Mouse (Mus musculus) midbrain, embryonic 13.5 days (tissue): ENCODE data around the gene Jak1. TPM values are rescaled to one million over a fixed set of nuclear protein-coding genes. Genes with fewer than 3 reads are reported as not detected.

Experiments
- ATAC-seq: fragments of 200-750 bp; cut with Nextera tagmentation; 2 replicates; pipeline ENCODE4 v1.8.0; 2017; ENCODE audit warnings: mild to moderate bottlenecking, moderate TSS enrichment, moderate library complexity
- H3K27ac ChIP-seq: fragments of 300-500 bp; sonication (generic); 2 replicates; pipeline ENCODE4 v1.5.1; 2015; ENCODE audit warnings: inconsistent platforms, mild to moderate bottlenecking, moderate library complexity
- H3K27me3 ChIP-seq: fragments of 300-500 bp; sonication (generic); 2 replicates; pipeline ENCODE4 v1.6.1; 2015; ENCODE audit warnings: mild to moderate bottlenecking, inconsistent platforms
- H3K36me3 ChIP-seq: fragments of 300-500 bp; sonication (generic); 2 replicates; pipeline ENCODE4 v1.6.1; 2015; ENCODE audit warnings: mild to moderate bottlenecking, inconsistent platforms
- H3K4me1 ChIP-seq: fragments of 300-500 bp; sonication (generic); replicated peaks from 2 replicates; pipeline ENCODE4 v1.6.1; 2015; ENCODE audit warnings: inconsistent platforms
- H3K4me2 ChIP-seq: fragments of 300-500 bp; sonication (generic); replicated peaks from 2 replicates; pipeline ENCODE4 v1.6.1; 2015; ENCODE audit warnings: moderate library complexity, mild to moderate bottlenecking, inconsistent platforms
- H3K4me3 ChIP-seq: fragments of 300-500 bp; sonication (generic); replicated peaks from 2 replicates; pipeline ENCODE4 v1.5.1; 2015; ENCODE audit warnings: mild to moderate bottlenecking, inconsistent platforms
- H3K9ac ChIP-seq: fragments of 300-500 bp; sonication (generic); replicated peaks from 2 replicates; pipeline ENCODE4 v1.6.1; 2015; ENCODE audit warnings: mild to moderate bottlenecking, inconsistent platforms
- H3K9me3 ChIP-seq: fragments of 300-500 bp; sonication (generic); 2 replicates; pipeline ENCODE4 v1.6.1; 2016; ENCODE audit warnings: mild to moderate bottlenecking, inconsistent platforms
- WGBS: fragments of 180-500 bp; shearing (Covaris S2); methylation state at CpG from one replicate; pipeline ENCODE4 v1.1.7; 2015; 5-methylcytosine and 5-hydroxymethylcytosine counted together
- polyA plus RNA-seq: library from polyadenylated mRNA; unstranded; fragments of >200 nt; fragmentation: Nextera tagmentation; extraction: Ambion mirVana; gene quantifications from 2 replicates; pipeline ENCODE4 v1.2.1, GENCODE M21; 2015

Jak1 gene
- polyA plus RNA-seq: 47.9 TPM in 2 replicates

DNA sequence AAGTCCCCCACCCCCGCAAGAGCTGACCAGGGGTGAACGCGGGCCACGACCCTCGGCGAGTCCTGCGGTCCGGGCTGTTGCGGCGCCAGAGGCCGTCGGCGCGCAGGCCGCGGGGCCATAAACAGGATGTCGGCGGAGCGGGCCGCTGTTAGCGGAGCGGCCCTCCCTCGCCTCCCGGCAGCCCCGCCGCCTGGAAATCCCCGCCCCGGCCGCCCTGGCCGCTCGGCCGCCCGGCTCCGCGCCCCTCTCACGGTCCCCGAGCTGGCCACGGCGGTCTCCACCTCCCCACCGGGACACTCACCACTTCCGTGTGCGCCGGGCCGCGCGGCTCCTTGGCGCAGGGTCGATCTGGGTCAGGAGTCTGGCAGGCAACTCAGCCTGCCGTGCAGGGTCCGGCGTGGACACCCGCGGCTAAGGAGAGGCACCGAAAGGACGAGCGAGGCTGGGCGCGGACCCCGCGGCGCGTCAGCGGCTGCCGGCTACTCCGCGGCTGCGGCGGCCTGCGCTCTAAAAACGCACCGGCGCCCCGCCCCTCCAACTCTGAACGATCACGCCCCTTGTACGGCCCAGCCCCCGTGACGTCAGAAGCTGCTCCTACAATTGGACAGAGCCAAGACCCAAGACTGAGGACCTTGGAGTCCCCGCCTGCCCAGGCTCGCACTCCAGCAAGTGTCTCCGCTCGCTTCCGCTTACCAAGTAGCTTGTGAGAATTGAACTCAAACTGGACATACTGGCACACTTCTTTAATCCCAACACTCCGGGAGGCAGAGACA, at the start of gene Jak1:
TSS of gene Jak1 (minus strand) at position 542 of the 773 bp plus-strand sequence.
- Histone ChIP-seq H3K27me3 (no peaks in the 10 kb centered on the region), H3K9ac (peak within 1 kb of the TSS; percentile 79), H3K4me1 (peaks cover 9% of the 10 kb centered on the region; the same call in 1 of the 2 replicates), H3K27ac (peak within 1 kb of the TSS; percentile 68), H3K4me3 (peak within 1 kb of the TSS; percentile 67), H3K36me3 (no peaks in the 10 kb centered on the region), H3K9me3 (no peaks in the 10 kb centered on the region), H3K4me2 (peak within 1 kb of the TSS; percentile 83)
- WGBS: under 1% methylated on average over 84 of the region's 84 CpGs
- peak; percentile 98 for ATAC-seq

DNA sequence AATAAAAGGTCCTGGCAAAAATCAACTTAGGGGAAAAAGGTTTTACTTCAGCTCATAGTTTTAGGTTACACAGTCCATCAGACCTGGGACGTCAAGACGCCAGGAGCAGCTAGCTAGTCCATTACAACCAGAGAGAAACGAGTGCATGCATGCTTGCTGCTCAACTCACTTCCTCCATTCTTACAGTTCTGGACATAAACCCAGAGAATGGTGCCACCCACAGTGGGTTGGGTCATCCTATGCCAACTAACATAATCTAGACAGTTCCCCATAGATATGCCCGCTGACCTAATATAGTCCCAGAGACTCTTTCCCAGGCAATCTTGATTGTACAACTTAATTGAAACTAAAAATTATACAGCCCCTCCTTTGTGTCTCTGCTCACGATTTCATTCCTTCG, 47.0 kb upstream of the Jak1 start:
- Histone ChIP-seq H3K4me1 (no peaks in the 10 kb centered on the region), H3K27me3 (no peaks in the 10 kb centered on the region), H3K36me3 (no peaks in the 10 kb centered on the region), H3K27ac (no peak overlapping the region), H3K9ac (no peak overlapping the region), H3K4me2 (no peak overlapping the region), H3K4me3 (no peak overlapping the region), H3K9me3 (no peaks in the 10 kb centered on the region)
- ATAC-seq: no peak
- WGBS: 90% methylated on average over 6 of the region's 6 CpGs

GRCm38 (mm10) chr4:101308166-101308565, 43.1 kb upstream of the Jak1 start:
- Histone ChIP-seq H3K9ac (no peak overlapping the region), H3K4me1 (peaks cover 3% of the 10 kb centered on the region; the same call in 1 of the 2 replicates), H3K9me3 (no peaks in the 10 kb centered on the region), H3K36me3 (no peaks in the 10 kb centered on the region), H3K4me2 (no peak overlapping the region), H3K4me3 (no peak overlapping the region), H3K27ac (no peak overlapping the region), H3K27me3 (no peaks in the 10 kb centered on the region)
- ATAC-seq: no peak
- WGBS: 90% methylated on average over 4 of the region's 4 CpGs

GRCm38 (mm10) chr4:101307286-101307685, 42.2 kb upstream of the Jak1 start:
- no peak overlapping the region for H3K4me2 ChIP-seq
- H3K27ac ChIP-seq: no peak overlapping the region
- ATAC-seq: no peak
- no peaks in the 10 kb centered on the region for H3K27me3 ChIP-seq
- no peaks in the 10 kb centered on the region for H3K9me3 ChIP-seq
- no peaks in the 10 kb centered on the region for H3K36me3 ChIP-seq
- H3K4me1 ChIP-seq: peaks cover 3% of the 10 kb centered on the region; the same call in 1 of the 2 replicates
- H3K4me3 ChIP-seq: no peak overlapping the region
- no peak overlapping the region for H3K9ac ChIP-seq
- 75% methylated on average over 4 of the region's 4 CpGs for WGBS

DNA sequence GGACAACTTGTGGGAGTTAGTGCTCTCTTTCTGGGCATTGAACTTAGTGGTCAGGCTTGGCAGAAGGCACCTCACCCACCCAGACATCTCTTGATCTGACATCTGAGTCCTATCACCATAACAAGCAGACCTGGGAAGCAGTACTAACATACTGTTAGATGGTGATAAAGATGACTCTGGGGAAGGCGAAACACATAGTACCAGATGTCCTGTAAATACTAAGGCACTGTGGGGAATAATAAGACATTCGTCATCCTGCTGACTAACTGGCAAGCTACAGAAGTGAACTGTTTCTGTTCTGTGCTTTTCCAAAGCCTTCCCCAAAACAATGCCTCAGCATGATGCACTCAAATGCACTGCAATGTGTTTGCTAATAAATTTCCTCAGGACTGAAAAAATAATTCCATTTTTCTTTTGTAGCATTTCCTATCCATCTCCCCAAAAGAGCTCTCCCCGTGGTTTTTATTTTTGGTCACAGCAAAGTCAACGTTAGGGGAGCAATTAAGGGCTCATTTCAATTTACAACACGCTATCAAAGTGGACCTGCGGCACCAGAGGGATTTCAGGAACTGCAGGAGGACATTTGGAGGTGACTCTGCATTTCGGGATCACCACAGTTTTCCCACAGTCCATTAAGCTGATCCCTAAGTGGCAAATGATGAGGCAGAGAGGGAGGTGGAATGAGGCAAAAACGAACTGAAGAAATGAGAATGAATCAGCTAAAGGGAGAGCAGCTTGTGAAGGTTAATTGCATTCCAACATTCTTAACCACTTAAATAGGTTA, 41.2 kb upstream of the Jak1 start:
- ATAC-seq: no peak

GRCm38 (mm10) chr4:101305126-101305525, 40.0 kb upstream of the Jak1 start:
- H3K27ac ChIP-seq: no peak overlapping the region
- no peak overlapping the region for H3K4me3 ChIP-seq
- no peaks in the 10 kb centered on the region for H3K27me3 ChIP-seq
- no peak overlapping the region for H3K9ac ChIP-seq
- 86% methylated on average over 9 of the region's 9 CpGs for WGBS
- H3K36me3 ChIP-seq: no peaks in the 10 kb centered on the region
- H3K9me3 ChIP-seq: no peaks in the 10 kb centered on the region
- no peak overlapping the region for H3K4me2 ChIP-seq
- peaks cover 3% of the 10 kb centered on the region; the same call in 1 of the 2 replicates for H3K4me1 ChIP-seq
- no peak for ATAC-seq

More for the DNA sequence above, 41.2 kb upstream of the Jak1 start:
- no peak overlapping the region for H3K27ac ChIP-seq
- H3K27me3 ChIP-seq: no peaks in the 10 kb centered on the region
- H3K9ac ChIP-seq: no peak overlapping the region
- WGBS: 54% methylated on average over 8 of the region's 8 CpGs
- H3K4me1 ChIP-seq: peaks cover 3% of the 10 kb centered on the region; the same call in 1 of the 2 replicates
- no peak overlapping the region for H3K4me2 ChIP-seq
- H3K9me3 ChIP-seq: no peaks in the 10 kb centered on the region
- H3K4me3 ChIP-seq: no peak overlapping the region
- no peaks in the 10 kb centered on the region for H3K36me3 ChIP-seq

GRCm38 (mm10) chr4:101304114-101304513, 39.0 kb upstream of the Jak1 start:
- Histone ChIP-seq H3K27ac (no peak overlapping the region), H3K27me3 (no peaks in the 10 kb centered on the region), H3K9ac (no peak overlapping the region), H3K36me3 (no peaks in the 10 kb centered on the region), H3K9me3 (no peaks in the 10 kb centered on the region), H3K4me2 (no peak overlapping the region), H3K4me3 (no peak overlapping the region), H3K4me1 (peaks cover 3% of the 10 kb centered on the region; the same call in 1 of the 2 replicates)
- 88% methylated on average over 4 of the region's 4 CpGs for WGBS
- no peak for ATAC-seq

DNA sequence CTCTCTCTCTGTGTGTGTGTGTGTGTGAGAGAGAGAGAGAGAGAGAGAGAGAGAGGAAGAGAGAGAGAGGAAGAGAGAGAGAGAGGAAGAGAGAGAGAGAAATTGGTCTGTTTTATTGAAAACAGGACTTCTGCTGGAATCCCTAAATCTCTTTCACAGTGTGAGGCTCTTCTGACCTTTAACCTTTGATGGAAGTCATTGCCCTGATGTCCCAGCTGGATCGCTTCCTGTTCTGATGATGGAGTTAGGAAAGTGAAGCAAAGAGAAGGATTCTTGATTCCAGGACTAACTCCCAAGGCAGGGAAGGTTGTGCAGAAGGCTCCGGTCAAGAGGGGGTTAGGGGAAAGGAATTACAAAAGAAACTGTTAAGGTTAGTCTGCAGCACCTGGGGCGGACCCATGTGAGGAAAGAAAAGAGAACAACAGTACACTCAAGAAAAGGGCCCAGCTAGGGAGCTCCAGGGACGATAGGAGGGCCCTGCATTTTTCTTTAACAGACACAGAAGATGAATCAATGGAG, 35.4 kb upstream of the Jak1 start:
- 61% methylated on average over 4 of the region's 4 CpGs for whole genome bisulfite sequencing
- H3K4me2 ChIP-seq: no peak overlapping the region
- H3K4me3 ChIP-seq: no peak overlapping the region
- no peak overlapping the region for H3K27ac ChIP-seq
- no peaks in the 10 kb centered on the region for H3K36me3 ChIP-seq
- no peaks in the 10 kb centered on the region for H3K9me3 ChIP-seq
- H3K4me1 ChIP-seq: no peaks in the 10 kb centered on the region
- ATAC-seq: no peak
- no peak overlapping the region for H3K9ac ChIP-seq
- peaks cover 6% of the 10 kb centered on the region; the same call in 1 of the 2 replicates for H3K27me3 ChIP-seq

- no peaks in the 10 kb centered on the region for H3K9me3 ChIP-seq
- peaks cover 26% of the 10 kb centered on the region for H3K27me3 ChIP-seq
- ATAC-seq: no peak
- H3K4me1 ChIP-seq: no peaks in the 10 kb centered on the region
- no peak overlapping the region for H3K4me3 ChIP-seq
- WGBS: 84% methylated on average over 12 of the region's 12 CpGs
- H3K36me3 ChIP-seq: no peaks in the 10 kb centered on the region
- no peak overlapping the region for H3K9ac ChIP-seq
- H3K4me2 ChIP-seq: no peak overlapping the region
- no peak overlapping the region for H3K27ac ChIP-seq
Measured at GRCm38 (mm10) chr4:101298311-101298990, 33.4 kb upstream of the Jak1 start.

DNA sequence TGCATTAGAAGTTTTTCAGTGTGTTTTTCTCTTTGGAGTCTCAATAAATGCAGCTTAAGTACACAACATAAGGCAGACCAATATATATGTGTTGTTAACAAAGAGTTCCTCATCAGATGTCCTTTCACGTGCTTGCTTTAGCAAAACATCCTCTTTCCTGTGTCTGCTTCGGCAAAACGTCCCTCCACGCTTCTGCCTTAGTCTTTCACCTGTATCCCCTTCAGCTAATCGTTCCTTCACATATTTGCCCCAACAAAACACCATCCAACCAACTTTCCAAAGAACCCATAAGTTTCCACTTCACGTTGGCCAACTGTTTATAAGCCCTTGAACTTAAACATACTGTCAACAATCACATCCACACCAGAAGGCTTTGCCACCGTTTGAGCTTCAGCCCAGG, 31.8 kb upstream of the Jak1 start:
- Histone ChIP-seq H3K36me3 (no peaks in the 10 kb centered on the region), H3K4me3 (no peak overlapping the region), H3K9me3 (no peaks in the 10 kb centered on the region), H3K27me3 (peaks cover 41% of the 10 kb centered on the region), H3K27ac (no peak overlapping the region), H3K4me2 (no peak overlapping the region), H3K9ac (no peak overlapping the region), H3K4me1 (peaks cover 16% of the 10 kb centered on the region)
- 81% methylated on average over 7 of the region's 7 CpGs for WGBS
- ATAC-seq: no peak

DNA sequence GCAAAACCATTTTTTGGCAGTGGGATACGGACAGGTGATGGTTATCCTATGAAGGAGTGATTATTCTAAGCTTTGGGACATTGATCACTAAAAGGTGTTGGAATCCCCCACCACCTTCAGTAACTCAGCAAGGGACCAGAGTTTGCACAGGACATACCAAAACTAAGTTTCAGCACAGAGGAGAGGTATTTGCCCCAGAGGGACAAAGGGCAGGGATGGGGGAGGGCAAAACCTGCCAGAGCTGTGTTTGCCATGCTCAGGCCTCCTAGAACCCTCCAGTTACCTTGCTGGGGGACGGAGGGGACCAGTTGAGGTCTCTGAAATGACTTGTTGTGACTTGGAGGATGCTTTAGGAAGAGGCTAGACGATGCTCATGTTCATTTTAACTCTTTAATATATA, 30.7 kb upstream of the Jak1 start:
- no peak for ATAC-seq
- H3K27me3 ChIP-seq: peaks cover 48% of the 10 kb centered on the region
- H3K27ac ChIP-seq: no peak overlapping the region
- H3K4me1 ChIP-seq: peaks cover 17% of the 10 kb centered on the region
- 77% methylated on average over 3 of the region's 3 CpGs for WGBS
- H3K4me2 ChIP-seq: no peak overlapping the region
- no peaks in the 10 kb centered on the region for H3K36me3 ChIP-seq
- H3K4me3 ChIP-seq: no peak overlapping the region
- H3K9me3 ChIP-seq: no peaks in the 10 kb centered on the region
- no peak overlapping the region for H3K9ac ChIP-seq
